Mouse (Mus musculus): ENCODE results near the gene Cox6a2.

- TF ChIP-seq POLR2A (IDR thresholded peaks at IDR 0.05; ENCODE audit: extremely low read depth, insufficient read depth, low read length) (no peak), CTCF (IDR thresholded peaks at IDR 0.05; ENCODE audit: low read depth, low read length) (no peak)
Measured at GRCm38 (mm10) chr7:128231741-128232140, 25.6 kb upstream of the Cox6a2 start.

Data from liver, adult 2 months (tissue).